Mouse (Mus musculus) G1E-ER4 (cell line): Measurements from ENCODE around the gene Tubg1. TPM values are rescaled to one million over a fixed set of nuclear protein-coding genes. Genes with fewer than 3 reads are reported as not detected.

Experiments
- GATA1 ChIP-seq: IDR thresholded peaks from one replicate; pipeline ENCODE4 v1.8.0; 2012; ENCODE audit warnings: low read length, inconsistent platforms
- polyA plus RNA-seq: library from polyadenylated mRNA; stranded (reverse); fragments of >175 nt; gene quantifications from 2 replicates; pipeline ENCODE4 v1.2.3, GENCODE M21; 2012

The Tubg1 gene
- polyA plus RNA-seq, 1 experiment, result 114 TPM

DNA sequence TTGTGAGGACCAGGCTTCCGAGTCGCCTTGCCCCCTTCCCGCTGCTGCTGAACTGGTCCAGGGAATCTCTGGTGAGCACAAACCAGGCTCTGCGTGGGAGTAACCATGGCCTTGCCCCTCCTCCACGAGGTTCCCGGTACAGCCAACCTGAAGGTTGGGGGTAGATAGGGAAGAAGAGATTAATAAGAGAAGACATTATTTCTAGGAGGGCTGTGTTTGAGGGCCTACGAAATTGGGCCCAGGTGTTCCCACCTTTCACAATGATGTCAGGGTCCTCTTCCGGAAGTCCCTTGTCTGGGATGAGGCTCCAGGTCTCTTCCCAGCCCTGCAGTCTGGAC is 48.2 kb downstream of the Tubg1 start:
- no peak for TF ChIP-seq GATA1

DNA sequence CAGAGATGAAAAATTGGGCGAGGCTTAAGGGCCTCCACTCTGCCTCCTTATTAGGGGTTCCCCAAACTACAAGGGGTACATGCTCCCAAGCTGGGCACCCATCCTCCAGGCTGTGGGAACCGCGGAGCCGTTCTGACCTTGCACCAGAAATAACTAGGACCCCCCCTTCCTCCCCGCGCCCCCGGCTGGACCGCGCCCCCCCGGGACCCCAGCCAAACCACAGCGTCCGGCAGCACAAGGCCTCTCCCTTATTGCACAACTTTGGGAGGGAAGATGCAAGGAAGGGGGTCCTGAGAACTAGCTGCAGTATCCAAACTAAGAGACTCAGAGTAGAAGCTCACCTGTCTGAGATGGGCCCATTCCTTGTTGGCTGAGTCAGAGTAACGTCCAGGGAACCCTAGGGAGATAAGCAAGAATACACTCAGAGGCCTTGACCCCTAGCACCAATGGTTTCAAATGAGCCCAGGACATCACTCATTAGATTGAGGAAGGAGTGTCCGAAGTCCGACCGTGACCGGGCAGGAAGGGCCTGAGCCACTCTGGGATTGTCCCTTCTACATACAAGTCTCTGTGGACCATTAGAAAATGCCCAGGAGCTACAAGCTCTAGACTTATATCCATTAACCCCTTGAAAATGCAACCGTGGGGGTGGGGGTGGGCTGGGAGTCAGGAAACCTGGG is 48.7 kb downstream of the Tubg1 start:
- TF ChIP-seq GATA1, result no peak

DNA sequence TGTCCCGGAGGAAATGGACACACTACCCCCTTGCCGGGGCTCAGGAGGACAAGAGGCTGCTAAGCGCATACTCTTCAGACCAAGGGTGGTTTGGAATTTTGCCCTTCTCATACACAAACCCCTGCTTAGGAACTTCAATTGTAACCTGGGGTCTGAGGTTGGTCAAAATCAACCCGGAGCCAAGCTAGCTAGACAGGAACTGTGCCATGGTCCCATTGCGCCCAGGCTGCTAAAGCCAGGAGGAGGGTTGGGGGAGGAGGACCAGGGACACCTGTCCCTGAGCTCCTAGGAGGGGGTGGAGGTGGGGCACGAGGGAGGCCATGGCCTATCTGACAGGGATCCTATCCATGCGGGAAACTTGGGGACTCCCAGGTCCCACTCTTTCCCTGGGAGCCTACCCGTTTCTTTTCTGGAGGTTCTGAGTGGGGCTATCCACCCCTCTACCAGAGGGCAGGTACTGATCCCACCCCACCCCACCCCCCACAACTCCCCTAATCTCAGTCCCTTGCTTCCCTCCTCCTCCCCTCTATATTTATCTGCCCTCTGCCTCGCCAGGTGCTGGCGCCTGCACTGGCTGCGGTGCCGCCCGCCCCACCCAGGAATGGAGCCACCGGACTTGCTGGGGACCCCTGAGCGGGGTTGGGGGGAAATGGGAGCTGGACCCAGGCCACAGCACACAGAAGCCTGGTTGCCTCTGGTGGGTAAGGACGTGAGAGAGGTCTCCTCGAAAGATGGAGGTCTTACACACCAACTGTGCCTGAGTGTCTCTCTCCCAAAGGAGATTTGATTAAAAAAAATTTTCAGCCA is 49.8 kb downstream of the Tubg1 start:
- TF ChIP-seq GATA1, result no peak

DNA sequence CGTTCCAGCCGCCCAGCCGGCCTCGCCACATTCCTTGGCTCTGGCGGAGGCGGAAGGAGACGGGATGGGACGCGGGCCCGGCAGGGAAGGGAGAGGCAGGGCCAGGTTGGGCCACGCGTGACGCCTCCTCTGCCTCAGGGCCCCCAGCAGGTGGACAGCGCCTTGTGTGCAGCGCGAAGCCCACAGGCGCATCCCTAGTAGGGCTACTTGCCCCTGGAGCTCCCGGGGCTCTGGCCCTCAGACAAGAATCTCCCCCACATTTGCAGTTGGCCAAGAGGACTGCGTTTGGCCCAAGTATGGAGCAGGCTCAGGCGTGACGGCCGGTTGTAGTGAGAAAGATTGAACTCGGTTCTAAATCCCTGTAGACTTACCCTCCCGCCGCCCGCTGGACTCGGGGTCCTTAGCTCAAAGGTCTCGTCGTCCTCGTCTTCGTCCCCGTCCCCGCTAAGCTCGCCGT is 50.6 kb downstream of the Tubg1 start, which contains the start of gene Cntnap1:
TSS of gene Cntnap1 (plus strand) at position 170 of the 457 bp plus-strand sequence.
- no peak for TF ChIP-seq GATA1

- no peak for TF ChIP-seq GATA1
Measured at GRCm38 (mm10) chr11:101170811-101171610, 51.3 kb downstream of the Tubg1 start, which contains the start of gene Plekhh3. Gene Plekhh3, minus strand, starts transcription at chr11:101171351.

- TF ChIP-seq GATA1, result no peak
Measured at GRCm38 (mm10) chr11:101171721-101172433, 52.1 kb downstream of the Tubg1 start.

- TF ChIP-seq GATA1, result no peak
Measured at GRCm38 (mm10) chr11:101172434-101172815, 52.7 kb downstream of the Tubg1 start.

- TF ChIP-seq GATA1, result no peak
Measured at GRCm38 (mm10) chr11:101173112-101173511, 53.4 kb downstream of the Tubg1 start.

DNA sequence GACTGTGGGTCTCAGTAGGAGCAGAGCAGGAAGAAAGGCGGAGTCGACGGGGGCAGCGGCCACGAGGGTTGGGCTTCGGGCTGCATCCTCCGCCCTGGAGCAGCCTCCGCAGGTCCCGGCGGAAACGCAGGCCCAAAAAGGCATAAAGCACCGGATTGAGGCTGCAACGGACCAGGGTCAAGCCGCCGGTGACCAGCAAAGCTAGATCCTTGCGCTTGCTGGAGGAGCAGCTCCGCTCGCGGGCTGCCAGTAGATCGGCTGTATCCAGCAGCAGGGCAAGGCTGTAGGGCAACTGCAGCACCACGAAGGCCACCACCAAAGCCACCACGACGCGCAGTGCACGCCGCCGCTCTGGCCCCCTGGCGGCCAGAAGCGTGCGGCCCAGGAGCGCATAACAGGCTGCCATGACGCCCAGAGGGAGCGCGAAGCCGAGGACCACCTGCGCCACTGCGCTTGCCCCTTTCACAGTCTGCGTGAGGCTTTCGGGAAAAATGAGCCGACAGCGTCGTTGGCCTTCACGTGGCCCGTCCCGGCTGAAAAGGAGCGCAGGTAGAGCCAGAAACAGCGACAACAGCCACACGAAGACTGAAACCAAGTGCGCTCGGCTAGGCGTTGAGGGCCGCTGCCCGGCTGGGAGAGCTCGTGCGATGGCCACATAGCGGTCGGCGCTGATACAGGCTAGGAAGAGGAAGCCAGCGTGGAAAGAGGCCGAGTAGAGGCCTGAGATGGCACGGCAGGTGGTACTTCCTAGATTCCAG is 54.1 kb downstream of the Tubg1 start:
- no peak for TF ChIP-seq GATA1

DNA sequence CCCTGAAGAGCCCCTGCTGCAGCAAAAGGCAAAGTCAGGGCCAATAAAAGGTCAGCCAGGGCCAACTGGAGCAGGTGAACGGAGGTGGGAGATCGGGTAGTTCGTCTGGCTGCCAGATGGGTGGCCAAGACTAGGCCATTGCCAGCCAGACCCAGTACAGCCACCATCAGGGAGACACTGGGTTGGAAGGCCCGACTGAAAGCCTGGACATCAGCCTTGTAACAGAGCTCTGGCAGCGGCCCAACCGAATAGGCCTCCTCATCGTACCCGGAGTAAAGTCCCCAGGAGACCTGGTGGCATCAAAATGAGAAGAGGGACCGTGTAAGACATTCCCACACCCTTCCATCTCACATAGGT is 54.6 kb downstream of the Tubg1 start:
- no peak for TF ChIP-seq GATA1

DNA sequence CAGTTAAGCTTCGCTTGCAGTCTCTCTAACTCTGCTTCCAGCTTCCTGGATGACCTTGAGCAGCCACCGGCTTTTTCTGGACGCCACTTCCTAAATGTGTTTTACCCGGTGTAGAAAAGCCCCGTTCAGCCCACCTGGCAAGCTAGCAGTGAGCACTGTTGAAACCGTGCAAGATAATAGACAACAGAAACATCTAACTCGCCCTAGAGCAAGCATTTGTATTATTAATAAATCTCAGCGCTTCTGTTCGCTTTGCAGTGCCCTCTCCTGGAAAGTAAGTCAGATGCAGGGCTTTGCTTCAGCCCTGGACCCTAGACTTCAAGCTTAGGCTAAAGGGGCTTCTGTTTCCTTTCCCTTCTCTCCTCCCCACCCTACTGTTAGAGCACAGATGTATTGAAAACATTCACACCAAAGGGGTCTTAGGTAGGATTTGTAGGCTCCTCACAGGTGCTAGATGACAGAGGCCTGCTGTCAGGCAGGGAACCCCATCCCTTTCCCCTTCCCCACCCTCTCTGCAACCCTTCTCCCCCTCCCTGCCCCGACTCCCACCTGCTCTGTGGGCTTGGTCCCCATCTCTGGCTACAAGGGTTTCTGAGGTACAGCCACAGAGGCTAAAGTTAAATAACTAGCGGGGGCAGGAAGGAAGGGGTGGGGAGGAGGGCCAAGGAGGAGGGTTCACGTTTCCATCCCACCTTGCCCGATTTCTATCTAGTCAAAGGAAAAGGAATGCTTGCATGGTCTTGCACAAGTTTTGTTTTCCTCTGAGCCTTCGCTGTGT is 55.3 kb downstream of the Tubg1 start, which contains the start of gene Ccr10:
TSS of gene Ccr10 (minus strand) at position 593 of the 778 bp plus-strand sequence.
- TF ChIP-seq GATA1, result no peak

- no peak for TF ChIP-seq GATA1
Measured at GRCm38 (mm10) chr11:101175636-101176116, 55.9 kb downstream of the Tubg1 start.

Other genes starting within 250 kb of the Tubg1 start
- gene Stat3, start 180.4 kb upstream of the Tubg1 start, polyA plus RNA-seq, result 10.6 and 22.4 TPM in 2 replicates
- 0.93 and 1.4 TPM in 2 replicates for gene Cavin1, start 149.1 kb upstream of the Tubg1 start, polyA plus RNA-seq
- gene Atp6v0a1, start 110.5 kb upstream of the Tubg1 start, polyA plus RNA-seq, result 50.3 and 55.2 TPM in 2 replicates
- 3.7 and 8.6 TPM in 2 replicates for gene Naglu, start 49.9 kb upstream of the Tubg1 start, polyA plus RNA-seq
- 0.06 and 0.09 TPM in 2 replicates for gene Hsd17b1, start 41.5 kb upstream of the Tubg1 start, polyA plus RNA-seq
- 39.5 and 44.5 TPM in 2 replicates for gene Coasy, start 37.4 kb upstream of the Tubg1 start, polyA plus RNA-seq
- 16.7 and 22.4 TPM in 2 replicates for gene Mlx, start 32.7 kb upstream of the Tubg1 start, polyA plus RNA-seq
- 27.1 and 30.8 TPM in 2 replicates for gene Psmc3ip, start 24.5 kb upstream of the Tubg1 start, polyA plus RNA-seq
- 11.0 and 12.6 TPM in 2 replicates for gene Retreg3, start within 50 bp of the Tubg1 start, polyA plus RNA-seq
- gene Tubg2, start 36.0 kb downstream of the Tubg1 start, polyA plus RNA-seq, result not detected in 2 replicates
- gene Cntnap1, start 50.6 kb downstream of the Tubg1 start, polyA plus RNA-seq, result 0.01 and 0.02 TPM in 2 replicates
- 2.3 and 2.8 TPM in 2 replicates for gene Plekhh3, start 51.4 kb downstream of the Tubg1 start, polyA plus RNA-seq
- not detected in 2 replicates for gene Ccr10, start 55.5 kb downstream of the Tubg1 start, polyA plus RNA-seq
- 1.3 and 3.6 TPM in 2 replicates for gene Ezh1, start 106.5 kb downstream of the Tubg1 start, polyA plus RNA-seq
- gene Ramp2, start 126.1 kb downstream of the Tubg1 start, polyA plus RNA-seq, result 0.08 TPM in 1 of 2 replicates, not detected in the other
- 122 and 174 TPM in 2 replicates for gene Vps25, start 133.8 kb downstream of the Tubg1 start, polyA plus RNA-seq
- gene Wnk4, start 140.6 kb downstream of the Tubg1 start, polyA plus RNA-seq, result 60.9 and 68.4 TPM in 2 replicates
- gene Cntd1, start 159.1 kb downstream of the Tubg1 start, polyA plus RNA-seq, result 0.06 TPM in 2 replicates
- gene Coa3, start 159.2 kb downstream of the Tubg1 start, polyA plus RNA-seq, result 23.1 and 57.7 TPM in 2 replicates
- gene Becn1, start 182.3 kb downstream of the Tubg1 start, polyA plus RNA-seq, result 127 and 150 TPM in 2 replicates
- gene Psme3, start 196.3 kb downstream of the Tubg1 start, polyA plus RNA-seq, result 79.5 and 97.2 TPM in 2 replicates
- gene Aoc2, start 205.1 kb downstream of the Tubg1 start, polyA plus RNA-seq, result 6.2 and 8.6 TPM in 2 replicates
- gene Aoc3, start 210.7 kb downstream of the Tubg1 start, polyA plus RNA-seq, result 0.05 TPM in 1 of 2 replicates, not detected in the other
- not detected in 2 replicates for gene G6pc, start 247.6 kb downstream of the Tubg1 start, polyA plus RNA-seq